Mouse (Mus musculus) intestine, embryonic 16.5 days (tissue): ENCODE measurements at regions not wholly inside any gene's neighbourhood (a gene's known extent, or its start where the extent isn't known, plus 50 kb on each side); places are given as distances from the start of the nearest gene placed in this dataset.

ENCODE experiments used
- ATAC-seq: fragments of 200-750 bp; cut with Nextera tagmentation; 2 replicates; pipeline ENCODE4 v1.8.0; 2017; ENCODE audit warnings: moderate TSS enrichment, moderate library complexity
- H3K27ac ChIP-seq: fragments of 300-500 bp; sonication (generic); 2 replicates; pipeline ENCODE4 v1.5.1; 2014; ENCODE audit warnings: mild to moderate bottlenecking, low read length
- H3K27me3 ChIP-seq: fragments of 300-500 bp; sonication (generic); replicated peaks from 2 replicates; pipeline ENCODE4 v1.6.1; 2014; ENCODE audit warnings: low read length, control low read depth, mixed read lengths; ENCODE audit not compliant: control insufficient read depth, insufficient read depth
- H3K36me3 ChIP-seq: fragments of 300-500 bp; sonication (generic); 2 replicates; pipeline ENCODE4 v1.6.1; 2014; ENCODE audit warnings: low read length, control low read depth; ENCODE audit not compliant: control insufficient read depth, insufficient read depth
- H3K4me1 ChIP-seq: fragments of 300-500 bp; sonication (generic); 2 replicates; pipeline ENCODE4 v1.6.1; 2014; ENCODE audit warnings: low read length, control low read depth, mixed read lengths; ENCODE audit not compliant: control insufficient read depth, insufficient read depth
- H3K4me2 ChIP-seq: fragments of 300-500 bp; sonication (generic); 2 replicates; pipeline ENCODE4 v1.6.1; 2014; ENCODE audit warnings: low read depth, low read length, control low read depth
- H3K4me3 ChIP-seq: fragments of 300-500 bp; sonication (generic); 2 replicates; pipeline ENCODE4 v1.5.1; 2014; ENCODE audit warnings: mild to moderate bottlenecking, low read length
- H3K9ac ChIP-seq: fragments of 300-500 bp; sonication (generic); 2 replicates; pipeline ENCODE4 v1.6.1; 2014; ENCODE audit warnings: low read depth, low read length
- H3K9me3 ChIP-seq: fragments of 300-500 bp; sonication (generic); 2 replicates; pipeline ENCODE4 v1.6.1; 2016; ENCODE audit warnings: low read length, control low read depth; ENCODE audit not compliant: control insufficient read depth
- WGBS: fragments of 180-500 bp; shearing (Covaris S2); extraction: QIAGEN DNeasy Blood & Tissue Kit; methylation state at CpG from one replicate; pipeline ENCODE4 v1.1.7; 2014; 5-methylcytosine and 5-hydroxymethylcytosine counted together

GRCm38 (mm10) chr7:68637556-68638215 is 111.4 kb downstream of the Arrdc4 start:
- no peaks in the 10 kb centered on the region for H3K4me1 ChIP-seq
- 60% methylated on average over 7 of the region's 7 CpGs for WGBS
- H3K4me3 ChIP-seq: no peak overlapping the region
- H3K36me3 ChIP-seq: no peaks in the 10 kb centered on the region
- no peaks in the 10 kb centered on the region for H3K27me3 ChIP-seq
- H3K9ac ChIP-seq: no peak overlapping the region
- no peaks in the 10 kb centered on the region for H3K9me3 ChIP-seq
- no peak overlapping the region for H3K27ac ChIP-seq
- ATAC-seq: no peak
- H3K4me2 ChIP-seq: no peak overlapping the region

GRCm38 (mm10) chr7:68621080-68621479 is 128.0 kb downstream of the Arrdc4 start:
- peak; percentile 74; the same call in 1 of the 2 replicates for ATAC-seq

GRCm38 (mm10) chr7:68610499-68610898 is 138.5 kb downstream of the Arrdc4 start:
- H3K9me3 ChIP-seq: no peaks in the 10 kb centered on the region
- H3K27me3 ChIP-seq: 0 out of 2 replicates have a peak, but pooled peaks cover 3% of the 10 kb centered on the region
- no peak overlapping the region for H3K9ac ChIP-seq
- WGBS: 88% methylated on average over 4 of the region's 4 CpGs
- H3K36me3 ChIP-seq: no peaks in the 10 kb centered on the region
- H3K4me1 ChIP-seq: no peaks in the 10 kb centered on the region
- no peak overlapping the region for H3K4me2 ChIP-seq
- no peak overlapping the region for H3K4me3 ChIP-seq
- H3K27ac ChIP-seq: no peak overlapping the region
- no peak for ATAC-seq

More at GRCm38 (mm10) chr7:68621080-68621479, 128.0 kb downstream of the Arrdc4 start:
- no peak overlapping the region for H3K27ac ChIP-seq
- H3K4me1 ChIP-seq: no peaks in the 10 kb centered on the region
- H3K9me3 ChIP-seq: no peaks in the 10 kb centered on the region
- H3K4me3 ChIP-seq: no peak overlapping the region
- no peaks in the 10 kb centered on the region for H3K36me3 ChIP-seq
- WGBS: 80% methylated on average over 3 of the region's 3 CpGs
- no peaks in the 10 kb centered on the region for H3K27me3 ChIP-seq
- no peak overlapping the region for H3K9ac ChIP-seq
- no peak overlapping the region for H3K4me2 ChIP-seq

GRCm38 (mm10) chr7:68607170-68607569 is 141.9 kb downstream of the Arrdc4 start:
- ATAC-seq: no peak
- Histone ChIP-seq H3K27me3 (0 out of 2 replicates have a peak, but pooled peaks cover 3% of the 10 kb centered on the region), H3K9ac (no peak overlapping the region), H3K4me1 (no peaks in the 10 kb centered on the region), H3K36me3 (no peaks in the 10 kb centered on the region), H3K4me3 (no peak overlapping the region), H3K9me3 (no peaks in the 10 kb centered on the region), H3K4me2 (no peak overlapping the region), H3K27ac (no peak overlapping the region)
- WGBS: 72% methylated on average over 4 of the region's 4 CpGs

- no peak for ATAC-seq
- Histone ChIP-seq H3K27ac (no peak overlapping the region), H3K4me3 (no peak overlapping the region), H3K36me3 (no peaks in the 10 kb centered on the region), H3K9me3 (no peaks in the 10 kb centered on the region), H3K4me1 (no peaks in the 10 kb centered on the region), H3K9ac (no peak overlapping the region), H3K27me3 (0 out of 2 replicates have a peak, but pooled peaks cover 3% of the 10 kb centered on the region), H3K4me2 (no peak overlapping the region)
- 88% methylated on average over 3 of the region's 3 CpGs for WGBS
Observed at GRCm38 (mm10) chr7:68606278-68606677, 142.8 kb downstream of the Arrdc4 start.

- Histone ChIP-seq H3K27ac (no peak overlapping the region), H3K4me3 (no peak overlapping the region), H3K4me2 (no peak overlapping the region), H3K36me3 (no peaks in the 10 kb centered on the region), H3K27me3 (0 out of 2 replicates have a peak, but pooled peaks cover 3% of the 10 kb centered on the region), H3K9ac (no peak overlapping the region), H3K9me3 (no peaks in the 10 kb centered on the region), H3K4me1 (no peaks in the 10 kb centered on the region)
- 78% methylated on average over 2 of the region's 2 CpGs for WGBS
- ATAC-seq: no peak
Observed at GRCm38 (mm10) chr7:68603711-68604110, 145.3 kb downstream of the Arrdc4 start.

GRCm38 (mm10) chr7:68602003-68602402 is 147.0 kb downstream of the Arrdc4 start:
- Histone ChIP-seq H3K27ac (no peak overlapping the region), H3K4me2 (no peak overlapping the region), H3K9ac (no peak overlapping the region), H3K27me3 (0 out of 2 replicates have a peak, but pooled peaks cover 3% of the 10 kb centered on the region), H3K4me1 (no peaks in the 10 kb centered on the region), H3K9me3 (no peaks in the 10 kb centered on the region), H3K36me3 (no peaks in the 10 kb centered on the region), H3K4me3 (no peak overlapping the region)
- WGBS: 71% methylated on average over 6 of the region's 6 CpGs
- ATAC-seq: no peak

- Histone ChIP-seq H3K4me3 (no peak overlapping the region), H3K4me2 (no peak overlapping the region), H3K4me1 (no peaks in the 10 kb centered on the region), H3K27me3 (no peaks in the 10 kb centered on the region), H3K9me3 (no peaks in the 10 kb centered on the region), H3K9ac (no peak overlapping the region), H3K36me3 (no peaks in the 10 kb centered on the region), H3K27ac (no peak overlapping the region)
- no peak for ATAC-seq
- WGBS: 65% methylated on average over 4 of the region's 4 CpGs
Observed at GRCm38 (mm10) chr7:68594017-68594386, 155.0 kb downstream of the Arrdc4 start.

GRCm38 (mm10) chr7:68593344-68594016 is 155.6 kb downstream of the Arrdc4 start:
- Histone ChIP-seq H3K27ac (no peak overlapping the region), H3K4me3 (no peak overlapping the region), H3K27me3 (no peaks in the 10 kb centered on the region), H3K4me2 (no peak overlapping the region), H3K36me3 (no peaks in the 10 kb centered on the region), H3K9ac (no peak overlapping the region), H3K9me3 (no peaks in the 10 kb centered on the region), H3K4me1 (no peaks in the 10 kb centered on the region)
- 47% methylated on average over 15 of the region's 15 CpGs for WGBS
- ATAC-seq: no peak
